In genomic region chr7:124914479-124914878, GRCm38 (mm10) we compare ENCODE assay signal across 17 mouse cellular contexts.
"Had no signal": no experiment of that assay in that cellular context is flagged by ENCODE, and none has a peak within 500 bp of the region (broad histone marks: within the 10 kb centered on the region; RNA-seq: fewer than 3 reads in every experiment).

No protein-coding gene starts in this region.

- H3K27ac ChIP-seq: liver, embryonic 12.5 days; liver, embryonic 14.5 days; midbrain, embryonic 13.5 days; midbrain, embryonic 15.5 days had no signal

- DNase-seq: lung, adult 18-20 months; lung, embryonic 14.5 days; lung, postnatal 10 days; lung, postnatal 4 days; retina, postnatal 1 day; right cerebral cortex, adult 18-20 months; right cerebral cortex, postnatal 25 days; right cerebral cortex, postnatal 4 days; spleen, adult 18-20 months; thymus, adult 18-20 months; thymus, postnatal 14 days; thymus, postnatal 36 days had no signal

- H3K9ac ChIP-seq: liver, embryonic 12.5 days; liver, embryonic 14.5 days; lung, embryonic 14.5 days; midbrain, embryonic 13.5 days; midbrain, embryonic 15.5 days had no signal

- H3K27me3 ChIP-seq: liver, embryonic 12.5 days; midbrain, embryonic 13.5 days; midbrain, embryonic 15.5 days had no signal

- H3K4me1 ChIP-seq: liver, embryonic 12.5 days; midbrain, embryonic 15.5 days had no signal

- H3K4me3 ChIP-seq: liver, embryonic 12.5 days; midbrain, embryonic 13.5 days; midbrain, embryonic 15.5 days had no signal

- H3K36me3 ChIP-seq: liver, embryonic 12.5 days; midbrain, embryonic 13.5 days; midbrain, embryonic 15.5 days had no signal

- H3K4me2 ChIP-seq: liver, embryonic 12.5 days; lung, embryonic 14.5 days; midbrain, embryonic 11.5 days; midbrain, embryonic 13.5 days; midbrain, embryonic 15.5 days had no signal

- ATAC-seq: liver, embryonic 12.5 days; midbrain, embryonic 13.5 days; midbrain, embryonic 15.5 days had no signal

- H3K9me3 ChIP-seq: midbrain, embryonic 13.5 days; midbrain, embryonic 15.5 days had no signal
